Mouse (Mus musculus): ENCODE measurements around the gene Fam213a. TPM values are rescaled to one million over a fixed set of nuclear protein-coding genes. Genes with fewer than 3 reads are reported as not detected.

Fam213a gene
- total and polyA plus RNA-seq, 2 experiments from 2014 or later: 9.4 to 25.7 TPM

DNA sequence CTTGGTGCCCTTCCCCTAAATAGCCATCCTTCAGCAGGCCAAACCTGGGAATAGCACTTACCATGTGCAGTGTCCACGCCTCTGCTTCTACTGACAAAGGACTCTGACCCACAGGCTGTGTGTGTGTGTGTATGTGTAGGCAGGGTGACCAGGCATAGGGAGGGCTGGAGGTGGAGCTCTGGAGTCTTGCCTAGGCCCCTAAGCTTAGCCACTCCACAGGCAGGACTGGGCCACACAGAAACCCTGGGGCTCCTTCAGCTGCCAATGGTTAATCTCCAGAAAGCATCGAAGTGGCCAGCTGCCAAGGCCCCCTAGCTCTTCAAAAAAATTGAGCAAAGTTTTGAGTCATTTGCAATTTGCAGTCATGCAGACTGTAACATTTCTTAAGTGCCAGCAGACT, 5.5 kb downstream of the Fam213a start:
- Histone ChIP-seq H3K36me3 (replicated peaks; ENCODE audit: control insufficient read depth, insufficient read depth, low read length) (no peaks in the 10 kb centered on the region), H3K4me3 (ENCODE audit: low read depth, low read length) (no peak overlapping the region), H3K27ac (ENCODE audit: low read depth) (no peak overlapping the region), H3K4me2 (ENCODE audit: low read depth, low read length) (no peak overlapping the region), H3K9ac (replicated peaks; ENCODE audit: low read depth, low read length) (no peak overlapping the region), H3K27me3 (ENCODE audit: control insufficient read depth, insufficient read depth, low read length) (no peaks in the 10 kb centered on the region), H3K4me1 (ENCODE audit: control insufficient read depth, insufficient read depth) (peaks cover under 1% of the 10 kb centered on the region; the same call in 1 of the 2 replicates), H3K9me3 (replicated peaks; ENCODE audit: control insufficient read depth, low read length) (no peaks in the 10 kb centered on the region)
- no peak for TF ChIP-seq CTCF (IDR thresholded peaks at IDR 0.05; ENCODE audit: low read depth)
- no peak for TF ChIP-seq EP300 (IDR thresholded peaks at IDR 0.05; ENCODE audit: low read depth)
- no peak for DNase-seq (ENCODE audit: low spot score)
- no peak for ATAC-seq (ENCODE audit: insufficient read depth, low read depth)
- WGBS: 47% methylated on average over 2 of the region's 2 CpGs

DNA sequence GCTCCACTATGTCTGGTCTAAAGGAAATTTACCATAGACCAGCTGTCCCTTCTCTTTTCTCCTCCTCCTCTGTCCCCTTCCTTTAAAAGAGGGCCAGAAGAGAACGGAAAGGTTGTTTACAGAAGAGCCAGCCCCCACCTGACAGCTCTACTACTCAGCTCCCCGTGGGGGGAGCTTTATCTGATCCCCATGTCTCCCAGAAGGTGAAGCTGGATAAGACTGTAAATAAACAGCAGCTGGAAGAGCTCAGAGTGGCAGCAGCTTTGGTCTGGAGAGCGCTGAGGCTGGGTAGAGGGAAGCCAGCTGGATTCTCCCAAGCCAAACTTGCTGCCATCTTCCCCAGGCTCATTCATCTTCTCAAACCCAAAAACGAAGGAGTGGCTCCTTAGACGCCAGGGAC, 5.9 kb downstream of the Fam213a start:
- TF ChIP-seq CTCF (IDR thresholded peaks at IDR 0.05; ENCODE audit: low read depth): no peak
- no peak for ATAC-seq (ENCODE audit: insufficient read depth, low read depth)

DNA sequence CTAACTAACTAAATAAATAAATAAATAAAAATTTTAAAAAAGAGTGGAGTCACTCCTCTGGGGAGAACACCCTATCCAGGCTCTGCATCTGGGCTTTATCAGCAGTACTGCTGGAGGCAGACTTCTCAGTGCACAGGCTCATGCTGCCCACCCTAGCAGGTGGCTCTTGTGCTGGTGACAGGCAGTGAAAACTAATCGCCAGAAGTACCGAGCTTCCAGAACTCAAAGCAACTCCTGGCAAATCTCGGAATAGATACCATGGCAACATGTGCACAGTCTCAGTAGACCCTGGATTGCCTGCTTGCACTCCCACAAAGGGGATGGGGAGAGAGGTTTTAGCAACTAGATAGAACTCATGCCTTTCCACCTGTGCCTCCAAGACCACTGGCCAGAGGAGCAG, 6.7 kb downstream of the Fam213a start:
- TF ChIP-seq CTCF (IDR thresholded peaks at IDR 0.05; ENCODE audit: low read depth) (no peak), EP300 (IDR thresholded peaks at IDR 0.05; ENCODE audit: low read depth) (no peak)
- no peak overlapping the region for H3K4me3 ChIP-seq (ENCODE audit: low read depth, low read length)
- H3K27ac ChIP-seq (ENCODE audit: low read depth): no peak overlapping the region
- H3K36me3 ChIP-seq (replicated peaks; ENCODE audit: control insufficient read depth, insufficient read depth, low read length): no peaks in the 10 kb centered on the region
- no peak for DNase-seq (ENCODE audit: low spot score)
- H3K27me3 ChIP-seq (ENCODE audit: control insufficient read depth, insufficient read depth, low read length): no peaks in the 10 kb centered on the region
- no peaks in the 10 kb centered on the region for H3K9me3 ChIP-seq (replicated peaks; ENCODE audit: control insufficient read depth, low read length)
- 49% methylated on average over 3 of the region's 3 CpGs for WGBS
- no peak overlapping the region for H3K9ac ChIP-seq (replicated peaks; ENCODE audit: low read depth, low read length)
- no peaks in the 10 kb centered on the region; the same call in 1 of the 2 replicates for H3K4me1 ChIP-seq (ENCODE audit: control insufficient read depth, insufficient read depth)
- ATAC-seq (ENCODE audit: insufficient read depth, low read depth): no peak
- H3K4me2 ChIP-seq (ENCODE audit: low read depth, low read length): no peak overlapping the region

More for the DNA sequence above, 5.9 kb downstream of the Fam213a start:
- Histone ChIP-seq H3K9ac (replicated peaks; ENCODE audit: low read depth, low read length) (no peak overlapping the region), H3K9me3 (replicated peaks; ENCODE audit: control insufficient read depth, low read length) (no peaks in the 10 kb centered on the region), H3K4me1 (ENCODE audit: control insufficient read depth, insufficient read depth) (no peaks in the 10 kb centered on the region; the same call in 1 of the 2 replicates), H3K36me3 (replicated peaks; ENCODE audit: control insufficient read depth, insufficient read depth, low read length) (no peaks in the 10 kb centered on the region), H3K4me2 (ENCODE audit: low read depth, low read length) (no peak overlapping the region), H3K27ac (ENCODE audit: low read depth) (no peak overlapping the region), H3K27me3 (ENCODE audit: control insufficient read depth, insufficient read depth, low read length) (no peaks in the 10 kb centered on the region), H3K4me3 (ENCODE audit: low read depth, low read length) (no peak overlapping the region)
- no peak for DNase-seq (ENCODE audit: low spot score)
- WGBS: 36% methylated on average over 5 of the region's 5 CpGs

GRCm38 (mm10) chr14:41006263-41006662, 7.3 kb downstream of the Fam213a start:
- no peak overlapping the region for H3K9ac ChIP-seq (replicated peaks; ENCODE audit: low read depth, low read length)
- H3K36me3 ChIP-seq (replicated peaks; ENCODE audit: control insufficient read depth, insufficient read depth, low read length): no peaks in the 10 kb centered on the region
- no peaks in the 10 kb centered on the region; the same call in 1 of the 2 replicates for H3K4me1 ChIP-seq (ENCODE audit: control insufficient read depth, insufficient read depth)
- H3K4me2 ChIP-seq (ENCODE audit: low read depth, low read length): no peak overlapping the region
- no peaks in the 10 kb centered on the region for H3K9me3 ChIP-seq (replicated peaks; ENCODE audit: control insufficient read depth, low read length)
- no peak overlapping the region for H3K27ac ChIP-seq (ENCODE audit: low read depth)
- no peaks in the 10 kb centered on the region for H3K27me3 ChIP-seq (ENCODE audit: control insufficient read depth, insufficient read depth, low read length)
- ATAC-seq (ENCODE audit: insufficient read depth, low read depth) (no peak), DNase-seq (ENCODE audit: low spot score) (no peak)
- H3K4me3 ChIP-seq (ENCODE audit: low read depth, low read length): no peak overlapping the region
- WGBS: 84% methylated on average over 10 of the region's 10 CpGs
- TF ChIP-seq EP300 (IDR thresholded peaks at IDR 0.05; ENCODE audit: low read depth): no peak
- no peak for TF ChIP-seq CTCF (IDR thresholded peaks at IDR 0.05; ENCODE audit: low read depth)

- Histone ChIP-seq H3K4me2 (ENCODE audit: low read depth, low read length) (no peak overlapping the region), H3K27ac (ENCODE audit: low read depth) (no peak overlapping the region), H3K27me3 (ENCODE audit: control insufficient read depth, insufficient read depth, low read length) (no peaks in the 10 kb centered on the region), H3K4me3 (ENCODE audit: low read depth, low read length) (no peak overlapping the region), H3K4me1 (ENCODE audit: control insufficient read depth, insufficient read depth) (no peaks in the 10 kb centered on the region; the same call in 1 of the 2 replicates), H3K9ac (replicated peaks; ENCODE audit: low read depth, low read length) (no peak overlapping the region), H3K36me3 (replicated peaks; ENCODE audit: control insufficient read depth, insufficient read depth, low read length) (no peaks in the 10 kb centered on the region), H3K9me3 (replicated peaks; ENCODE audit: control insufficient read depth, low read length) (no peaks in the 10 kb centered on the region)
- no peak for ATAC-seq (ENCODE audit: insufficient read depth, low read depth)
- 75% methylated on average over 9 of the region's 9 CpGs for WGBS
- DNase-seq (ENCODE audit: low spot score): no peak
- TF ChIP-seq EP300 (IDR thresholded peaks at IDR 0.05; ENCODE audit: low read depth) (no peak), CTCF (IDR thresholded peaks at IDR 0.05; ENCODE audit: low read depth) (no peak)
Observed at GRCm38 (mm10) chr14:41005716-41006115, 7.9 kb downstream of the Fam213a start.
